Mouse (Mus musculus): ENCODE measurements around the gene Fzd9.
"Not testable (repeated sequence)": the region's sequence is repeated elsewhere in the genome, so short reads cannot be mapped to it uniquely, and the experiment has no call there.

The Fzd9 gene

GRCm38 (mm10) chr5:135247337-135247736 is 3.7 kb downstream of the Fzd9 start:
- no peak for DNase-seq

GRCm38 (mm10) chr5:135246531-135246930 is 4.5 kb downstream of the Fzd9 start:
- no peak for DNase-seq

- DNase-seq: no peak
These were observed 7.9 kb downstream of the Fzd9 start for GRCm38 (mm10) chr5:135243166-135243565.

GRCm38 (mm10) chr5:135242608-135243007 is 8.4 kb downstream of the Fzd9 start:
- no peak for DNase-seq

GRCm38 (mm10) chr5:135242136-135242535 is 8.9 kb downstream of the Fzd9 start:
- no peak for DNase-seq

- DNase-seq: no peak
These were observed 9.6 kb downstream of the Fzd9 start for GRCm38 (mm10) chr5:135241474-135241873.

GRCm38 (mm10) chr5:135238832-135239231 is 12.2 kb downstream of the Fzd9 start:
- no peak for DNase-seq

GRCm38 (mm10) chr5:135236571-135236970 is 14.5 kb downstream of the Fzd9 start:
- DNase-seq: peak; percentile 71

GRCm38 (mm10) chr5:135233166-135233920 is 17.7 kb downstream of the Fzd9 start:
- DNase-seq: no peak

GRCm38 (mm10) chr5:135230186-135230585 is 20.8 kb downstream of the Fzd9 start:
- no peak for DNase-seq

GRCm38 (mm10) chr5:135225879-135226278 is 25.2 kb downstream of the Fzd9 start:
- DNase-seq: not testable (repeated sequence)

- DNase-seq: no peak
These were observed 26.9 kb downstream of the Fzd9 start for GRCm38 (mm10) chr5:135224169-135224568.

- no peak for DNase-seq
These were observed 29.0 kb downstream of the Fzd9 start for GRCm38 (mm10) chr5:135222066-135222465.

- no peak for DNase-seq
These were observed 30.1 kb downstream of the Fzd9 start for GRCm38 (mm10) chr5:135220941-135221340.

- DNase-seq: no peak
These were observed 34.2 kb downstream of the Fzd9 start for GRCm38 (mm10) chr5:135216871-135217270.

GRCm38 (mm10) chr5:135208197-135208596 is 42.8 kb downstream of the Fzd9 start:
- peak; percentile 17 for DNase-seq

- no peak for DNase-seq
These were observed 48.3 kb downstream of the Fzd9 start for GRCm38 (mm10) chr5:135202763-135203162.

Data from retina, postnatal 1 day (tissue).